Mouse (Mus musculus) cerebellum, adult 9-10 months (tissue): Measurements from ENCODE around the gene Inpp4a.

Experiments
- DNase-seq: peaks from one replicate; pipeline ENCODE4 v3.0.0; 2022

Inpp4a gene

DNA sequence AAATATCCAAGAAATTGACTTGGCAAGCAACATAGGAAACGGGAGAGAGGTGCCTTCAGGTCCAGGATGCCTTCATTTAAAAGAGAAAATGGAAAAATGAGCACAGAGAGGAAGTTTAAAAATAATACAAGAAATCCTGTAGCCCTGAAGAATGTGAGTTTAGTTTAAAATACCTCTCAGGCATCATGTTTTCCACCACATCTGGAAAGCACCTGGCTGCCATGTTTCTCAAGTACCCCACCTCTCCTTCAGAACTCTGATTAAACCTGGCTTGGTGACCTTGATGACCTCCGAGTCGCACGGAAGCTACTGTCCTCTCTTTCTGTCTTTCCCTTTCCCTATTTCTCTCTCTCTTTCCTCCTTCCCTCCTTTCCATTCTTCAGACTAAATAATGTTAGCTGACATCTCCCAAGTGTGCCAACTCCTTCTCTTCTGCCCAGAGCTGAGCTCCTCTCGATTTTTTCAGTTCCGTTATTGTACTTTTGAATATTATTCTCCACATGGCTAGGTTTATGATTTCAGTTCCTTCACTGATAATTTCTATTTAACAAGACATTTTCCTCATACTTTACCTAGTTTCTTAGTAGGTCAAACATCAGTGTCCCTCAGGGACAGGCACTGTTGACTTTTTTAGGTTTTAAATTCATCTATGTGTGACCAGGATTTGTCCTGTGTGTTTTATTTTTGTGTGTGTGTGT lies 59.9 kb downstream of the Inpp4a start:
- DNase-seq = no peak

DNA sequence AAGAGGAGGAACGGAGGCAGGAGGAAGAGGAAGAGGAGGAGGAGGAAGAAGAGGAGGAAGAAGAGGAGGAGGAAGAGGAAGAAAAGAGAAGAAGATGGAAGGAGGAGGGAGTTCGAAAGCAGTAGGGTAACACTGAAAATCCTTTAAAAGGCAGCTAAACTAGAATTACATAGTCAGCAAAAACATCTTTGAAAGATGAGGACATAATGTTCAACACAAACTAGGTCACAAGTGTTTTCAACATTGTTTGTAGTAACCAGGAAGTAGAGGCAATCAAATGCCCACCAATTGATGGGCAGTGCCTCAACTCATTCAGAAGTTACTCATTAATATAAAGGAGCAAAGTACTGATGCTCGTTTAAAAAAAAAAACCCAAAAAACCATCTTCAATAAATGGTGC lies 61.1 kb downstream of the Inpp4a start:
- DNase-seq = no peak

DNA sequence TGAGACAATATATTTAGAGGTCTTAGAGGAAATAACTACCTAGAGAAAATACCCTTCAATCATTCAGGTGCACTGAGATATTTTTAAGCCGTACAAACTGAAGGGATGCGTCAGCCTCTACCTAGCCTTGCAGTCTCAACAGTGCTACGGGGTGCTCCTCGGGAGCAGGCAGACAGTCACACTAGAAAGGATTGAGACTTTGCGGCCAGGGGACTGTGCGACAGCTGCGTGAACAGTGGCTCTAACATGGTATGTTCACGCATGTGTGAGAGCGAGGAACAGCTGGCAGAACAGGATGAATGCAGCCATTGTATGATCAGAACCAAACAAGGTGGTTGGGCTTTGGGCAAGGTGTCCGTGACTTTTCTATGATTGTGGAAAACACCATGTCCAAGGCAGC lies 63.1 kb downstream of the Inpp4a start:
- DNase-seq = no peak

DNA sequence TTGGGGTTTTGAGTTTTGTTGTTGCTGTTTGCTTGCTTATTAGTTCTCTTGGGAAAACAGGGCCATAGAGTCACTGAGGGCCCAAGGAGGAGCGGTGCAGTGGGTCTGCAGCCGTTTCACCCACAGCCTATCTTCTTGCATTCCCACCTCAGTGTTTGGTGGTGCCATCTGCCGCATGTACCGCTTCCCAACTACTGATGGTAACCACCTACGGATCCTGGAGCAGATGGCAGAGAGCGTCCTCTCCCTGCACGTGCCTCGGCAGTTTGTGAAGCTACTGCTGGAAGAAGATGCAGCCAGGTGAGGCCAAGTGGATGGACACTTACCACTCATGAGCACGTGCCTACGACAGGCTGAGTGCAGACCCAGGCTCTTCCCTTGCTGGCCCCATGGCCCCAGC lies 68.5 kb downstream of the Inpp4a start:
- peak; percentile 76 for DNase-seq

DNA sequence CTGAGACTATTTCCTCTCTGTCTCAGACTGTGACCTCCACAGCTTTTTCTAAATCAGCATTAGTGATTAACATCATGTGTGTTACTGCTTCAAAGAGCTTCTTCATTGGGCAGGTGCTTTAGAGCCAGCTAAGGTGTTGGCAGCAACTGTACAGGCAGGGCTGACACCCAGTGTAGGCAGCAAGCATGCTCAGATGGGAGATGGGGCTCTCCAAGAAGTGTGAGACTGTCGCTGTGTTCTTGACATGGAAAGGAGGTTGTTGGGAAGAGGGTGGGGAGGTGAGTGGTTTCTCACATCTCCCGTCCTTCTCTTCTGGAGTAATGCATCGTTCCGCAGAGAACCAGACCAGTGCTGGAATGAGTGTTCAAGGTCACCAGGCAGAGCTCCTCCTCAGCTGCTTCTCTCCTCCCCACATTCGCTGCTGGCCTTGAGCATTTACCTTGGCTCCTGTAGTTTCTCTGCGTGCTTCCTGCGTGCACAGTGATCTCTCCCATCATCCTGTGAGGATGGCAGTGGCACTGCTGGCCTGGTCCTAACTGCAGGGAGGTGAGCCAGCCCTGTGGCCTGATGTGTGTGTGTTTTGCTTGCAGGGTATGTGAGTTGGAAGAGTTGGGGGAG lies 69.2 kb downstream of the Inpp4a start:
- no peak for DNase-seq

DNA sequence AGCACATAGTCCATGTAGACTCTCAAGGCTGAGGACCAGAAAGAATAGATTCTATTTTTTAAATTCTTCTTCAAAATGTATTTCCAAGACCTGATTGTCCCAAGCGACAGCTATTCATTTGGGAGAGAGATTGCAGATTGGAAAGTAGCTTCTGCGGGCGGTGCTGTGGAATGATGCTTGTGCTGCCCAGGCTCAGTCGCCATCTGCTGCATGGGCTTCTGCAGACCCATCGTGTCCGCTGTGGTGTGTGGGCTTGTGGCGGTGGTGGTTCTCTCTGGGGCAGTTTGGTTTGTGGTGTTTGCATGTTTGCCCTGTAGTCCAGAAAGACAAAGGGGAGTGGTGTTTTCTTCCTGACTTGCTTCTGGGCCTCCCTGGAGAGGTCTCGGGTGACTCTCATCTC lies 76.5 kb downstream of the Inpp4a start:
- no peak for DNase-seq

DNA sequence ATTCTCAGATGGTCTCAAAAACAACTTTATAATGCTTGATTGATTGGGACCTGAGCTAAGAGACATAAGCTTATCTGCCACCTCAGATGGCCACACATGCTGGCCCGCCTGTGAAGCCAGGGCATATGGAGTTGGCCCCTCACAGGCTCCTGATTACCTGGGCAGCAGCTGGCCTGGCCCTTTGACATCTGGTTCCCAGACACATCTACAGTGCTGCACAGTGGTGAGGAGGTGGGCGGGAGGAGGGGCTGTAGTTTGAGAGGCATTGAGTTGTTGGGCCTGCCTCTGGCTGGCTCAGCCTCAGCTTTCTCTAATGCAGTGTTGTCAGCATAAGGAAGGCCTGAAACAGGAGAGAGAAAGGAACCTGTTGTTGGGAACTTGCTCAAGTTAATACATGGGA lies 77.1 kb downstream of the Inpp4a start:
- DNase-seq = no peak

DNA sequence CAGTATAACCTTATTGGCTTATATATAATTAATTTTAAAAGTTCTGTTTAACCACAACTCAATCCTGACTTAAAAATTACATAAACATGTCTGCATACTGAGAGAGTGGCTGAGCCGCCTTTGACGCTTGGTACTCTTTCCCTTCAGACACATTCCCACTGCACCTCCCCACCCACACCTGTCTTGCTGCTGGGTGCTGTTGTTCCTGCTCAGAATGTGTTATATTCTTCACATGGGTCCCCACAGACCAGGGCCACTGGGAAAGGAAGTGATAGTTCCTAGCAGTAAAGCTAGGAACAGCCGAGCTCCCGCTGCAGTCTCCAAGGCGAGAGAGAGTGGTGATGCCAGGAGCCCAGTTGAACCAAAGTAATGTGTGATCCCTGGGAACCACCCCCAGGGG lies 78.4 kb downstream of the Inpp4a start:
- no peak for DNase-seq

DNA sequence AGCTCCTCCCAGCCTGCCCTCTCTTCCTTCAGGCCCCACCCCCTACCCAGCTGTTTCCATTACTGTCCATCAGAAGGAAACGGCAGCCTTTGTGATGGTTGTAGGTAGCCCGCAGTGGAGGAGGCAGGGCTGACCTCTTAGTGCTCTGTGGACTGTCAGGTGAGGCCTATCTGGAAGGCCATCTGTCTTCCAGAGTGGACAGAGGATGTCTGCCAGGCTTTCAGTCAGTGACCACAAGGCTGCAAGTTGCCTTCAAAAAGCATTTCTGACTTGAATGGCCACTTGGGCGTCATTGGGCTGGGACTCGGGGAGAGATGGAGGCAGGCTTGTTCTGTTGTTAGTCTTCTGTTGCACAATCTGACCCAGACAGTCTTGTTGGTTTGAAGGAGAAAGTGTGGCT lies 79.9 kb downstream of the Inpp4a start:
- DNase-seq = peak; percentile 67

DNA sequence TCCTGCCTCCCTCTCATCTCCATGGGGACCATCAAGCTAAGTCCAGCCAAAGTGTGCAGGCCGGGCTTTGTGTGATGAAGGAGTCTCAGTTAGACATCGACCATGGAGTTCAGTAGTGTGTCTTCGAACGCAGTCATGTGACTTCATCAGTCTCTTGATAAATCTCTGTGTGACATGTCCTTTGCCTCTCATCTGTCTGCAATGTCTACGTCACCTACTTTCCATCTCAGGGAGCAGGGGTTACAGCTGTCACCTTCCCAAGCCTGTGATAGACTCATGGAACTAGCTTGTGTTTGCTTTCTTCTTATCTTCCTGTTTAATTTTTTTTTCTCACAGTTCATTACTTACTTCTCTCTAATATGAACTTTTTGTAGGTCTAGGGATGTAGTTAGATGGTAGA lies 81.2 kb downstream of the Inpp4a start:
- DNase-seq = no peak

DNA sequence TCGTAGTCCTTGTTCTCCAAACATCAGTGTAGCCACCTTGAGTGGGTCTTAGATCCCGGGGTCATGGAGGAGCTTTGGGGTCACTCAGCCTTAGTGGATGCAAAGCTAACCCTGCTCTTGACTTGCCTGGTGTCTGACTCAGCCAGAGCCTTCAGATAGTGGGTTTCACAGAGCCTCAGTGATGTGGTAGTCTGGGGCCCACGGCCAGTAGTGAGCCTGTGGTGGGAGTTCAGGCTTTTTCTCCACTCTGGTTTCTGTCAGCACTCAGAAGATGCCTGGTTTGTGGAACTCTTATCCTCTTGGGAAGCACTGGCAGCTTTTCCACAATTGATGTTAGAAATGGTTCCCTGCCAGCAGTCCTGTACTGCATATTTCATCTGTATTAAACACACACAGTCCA lies 84.6 kb downstream of the Inpp4a start:
- no peak for DNase-seq

DNA sequence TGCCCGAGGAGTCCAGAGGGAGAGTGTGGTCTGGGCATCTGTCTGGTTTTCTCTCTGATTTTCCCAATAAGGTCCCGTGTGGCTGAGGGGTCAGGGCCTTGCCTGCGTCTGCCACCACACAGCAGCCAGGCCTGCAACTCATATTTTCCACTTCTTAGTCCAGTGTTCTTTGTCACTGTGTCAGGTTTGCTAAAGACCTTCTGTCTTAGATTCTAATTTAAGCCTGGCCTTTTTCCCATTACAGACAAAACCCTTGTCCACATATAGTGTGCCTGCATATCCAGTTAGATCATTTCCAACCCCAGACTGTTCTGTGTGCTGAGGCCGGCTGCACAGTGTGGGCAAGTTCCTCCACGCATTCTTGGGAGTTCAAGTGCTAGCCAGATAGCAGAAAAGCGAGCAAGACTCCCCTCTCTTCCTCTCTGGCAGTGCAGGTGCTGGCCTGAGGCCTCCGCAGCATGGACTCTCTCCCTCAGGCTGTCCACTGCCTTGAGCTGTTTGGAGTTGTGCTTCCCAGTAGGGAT lies 86.8 kb downstream of the Inpp4a start:
- peak; percentile 73 for DNase-seq

DNA sequence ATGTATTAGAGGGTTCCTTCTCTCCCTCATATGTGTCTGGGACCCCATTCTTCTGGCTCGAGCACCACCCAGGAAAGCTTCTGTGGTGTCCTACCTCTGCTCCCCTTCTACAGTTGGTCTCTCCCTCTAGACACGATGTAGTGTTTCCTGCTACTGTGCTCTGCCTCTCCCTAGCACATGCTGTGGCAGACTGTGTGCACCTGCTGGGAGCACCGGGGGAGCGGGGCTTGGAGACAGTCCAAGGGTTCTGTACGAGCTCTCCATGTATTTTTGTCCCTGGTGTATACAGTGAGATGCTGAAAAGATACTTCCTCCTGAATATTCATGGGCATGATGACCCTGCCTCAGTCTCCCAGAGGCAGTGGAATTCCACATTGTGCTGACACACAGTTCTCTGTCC lies 93.5 kb downstream of the Inpp4a start:
- no peak for DNase-seq

DNA sequence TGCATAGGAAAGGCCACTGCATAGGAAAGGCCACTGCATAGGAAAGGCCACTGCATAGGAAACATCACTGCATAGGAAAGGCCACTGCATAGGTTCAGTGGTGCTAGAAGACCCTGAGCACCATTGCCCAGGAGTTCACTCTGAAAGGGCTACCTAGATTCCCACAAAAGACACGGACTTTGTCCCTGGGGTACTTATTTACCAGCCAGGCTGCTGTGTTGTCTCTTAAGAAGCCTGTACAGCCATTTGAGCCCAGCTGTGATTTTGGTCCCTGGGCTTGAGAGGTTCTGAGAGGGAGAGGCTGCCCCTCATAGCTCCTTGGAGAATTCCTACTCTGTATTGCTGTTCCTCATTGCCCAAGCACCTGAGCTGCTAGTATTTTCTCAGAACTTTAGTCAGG lies 96.8 kb downstream of the Inpp4a start:
- DNase-seq = no peak

DNA sequence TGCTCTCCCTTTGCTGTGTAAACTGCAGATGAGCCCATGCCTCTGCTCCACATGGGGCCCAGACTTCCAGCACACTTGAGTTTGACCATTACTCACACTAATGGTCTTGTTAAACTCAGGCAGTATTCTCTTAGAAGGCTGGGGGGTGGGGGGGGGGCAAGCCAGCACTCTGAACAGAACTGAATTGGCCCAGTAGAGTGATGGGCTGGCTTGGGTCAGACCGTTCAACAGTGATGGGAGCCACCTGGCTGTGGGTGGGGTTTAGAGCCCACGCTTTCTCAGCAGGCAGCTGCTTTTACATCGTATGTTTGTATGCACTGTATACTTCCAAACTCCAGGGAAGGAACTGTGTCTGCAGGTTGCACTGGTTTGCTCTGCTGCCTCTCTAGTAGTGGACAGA lies 99.3 kb downstream of the Inpp4a start:
- DNase-seq = no peak

DNA sequence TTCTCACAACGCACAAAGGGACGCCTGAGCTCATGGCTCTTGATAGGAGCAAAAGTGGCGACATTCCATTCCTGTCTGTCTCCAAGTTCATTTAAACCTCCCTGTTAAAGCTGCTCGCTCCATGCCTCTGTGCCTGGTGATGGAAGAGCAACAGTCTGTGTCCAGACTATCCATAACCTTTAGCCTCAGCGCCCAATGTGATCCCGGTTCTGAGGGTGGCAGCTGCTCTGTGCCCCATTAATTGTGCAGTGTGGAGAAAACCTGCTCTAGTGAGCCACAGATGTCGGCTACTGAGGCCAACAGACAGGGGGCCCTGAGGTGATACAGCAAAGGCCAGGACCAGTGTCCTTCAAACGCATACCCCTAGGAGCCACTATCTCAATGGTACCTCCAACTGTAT lies 100.1 kb downstream of the Inpp4a start:
- no peak for DNase-seq

DNA sequence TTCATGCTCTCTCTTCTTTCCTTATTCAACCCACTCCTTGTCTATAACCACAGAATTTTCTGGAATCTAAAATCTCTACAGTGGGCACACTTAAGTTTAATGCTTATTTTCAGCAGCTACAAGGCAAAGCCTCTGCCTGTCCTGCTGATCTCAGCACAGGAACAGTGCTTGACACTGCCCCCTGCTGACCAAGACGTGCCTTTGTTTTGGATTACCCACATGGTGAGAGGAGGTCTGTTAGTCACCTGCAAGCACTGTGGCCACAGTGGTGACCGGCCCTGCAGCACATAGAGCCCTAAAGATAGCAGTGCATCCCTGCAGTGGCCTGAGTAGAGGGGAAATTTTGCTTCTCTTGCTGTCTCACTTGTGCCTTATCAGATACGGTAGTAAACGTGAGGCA lies 102.0 kb downstream of the Inpp4a start:
- DNase-seq = peak; percentile 84

DNA sequence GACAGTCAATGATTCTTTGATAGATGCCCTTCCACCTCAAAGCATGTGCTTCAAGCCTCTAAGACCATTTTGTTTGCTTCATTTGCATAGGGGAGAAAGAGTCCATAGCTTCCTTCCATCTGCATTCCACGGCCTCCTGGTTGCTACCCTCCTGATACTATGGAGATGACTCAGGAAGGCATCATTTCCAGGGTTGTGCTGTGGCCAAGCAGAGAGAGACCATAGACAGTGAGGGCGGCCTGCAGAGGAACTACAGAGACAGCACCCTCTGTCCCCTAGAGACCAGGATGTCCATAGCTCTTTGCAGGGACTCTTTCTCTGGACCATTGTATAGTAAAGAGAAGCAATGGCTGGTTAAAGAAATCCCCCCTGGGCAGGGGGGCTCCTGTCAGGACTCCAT lies 105.5 kb downstream of the Inpp4a start:
- no peak for DNase-seq

DNA sequence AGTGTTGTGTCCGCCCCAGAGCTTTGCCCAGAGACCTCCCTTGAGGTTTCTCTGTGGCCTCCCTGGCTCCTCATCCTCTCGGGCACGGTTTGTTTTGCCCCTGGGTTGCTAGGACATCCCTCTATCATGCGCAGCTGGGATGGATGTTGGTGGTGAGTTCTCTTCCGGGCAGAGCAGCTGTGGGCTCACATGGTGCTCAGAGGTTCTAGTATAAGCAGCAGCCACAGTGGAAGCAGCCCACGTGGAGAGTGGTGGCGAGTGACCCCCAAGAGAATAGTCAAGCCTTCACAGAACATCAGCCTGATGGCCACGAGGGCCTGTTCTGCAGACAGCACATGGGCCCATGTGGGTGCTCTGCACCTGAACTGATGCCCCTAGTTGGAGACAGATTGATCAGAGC lies 107.6 kb downstream of the Inpp4a start:
- DNase-seq = no peak

DNA sequence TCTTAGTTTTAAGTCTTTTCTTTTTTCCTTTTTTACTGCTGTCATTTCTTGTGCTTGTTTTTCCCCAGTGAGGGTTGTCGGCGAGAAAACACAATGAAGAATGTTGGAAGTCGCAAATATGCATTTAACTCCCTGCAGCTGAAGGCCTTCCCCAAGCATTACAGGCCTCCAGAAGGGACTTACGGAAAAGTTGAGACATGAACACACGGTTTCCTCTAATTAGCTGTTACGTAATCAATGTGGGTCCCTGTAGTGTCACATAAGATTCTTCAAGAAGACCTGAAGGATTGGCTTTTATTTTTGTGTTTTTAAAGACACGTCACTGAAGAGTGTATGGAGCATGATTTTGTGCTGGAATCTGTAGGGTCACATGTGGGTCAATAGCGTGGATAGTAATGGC lies 108.4 kb downstream of the Inpp4a start:
- DNase-seq = no peak

DNA sequence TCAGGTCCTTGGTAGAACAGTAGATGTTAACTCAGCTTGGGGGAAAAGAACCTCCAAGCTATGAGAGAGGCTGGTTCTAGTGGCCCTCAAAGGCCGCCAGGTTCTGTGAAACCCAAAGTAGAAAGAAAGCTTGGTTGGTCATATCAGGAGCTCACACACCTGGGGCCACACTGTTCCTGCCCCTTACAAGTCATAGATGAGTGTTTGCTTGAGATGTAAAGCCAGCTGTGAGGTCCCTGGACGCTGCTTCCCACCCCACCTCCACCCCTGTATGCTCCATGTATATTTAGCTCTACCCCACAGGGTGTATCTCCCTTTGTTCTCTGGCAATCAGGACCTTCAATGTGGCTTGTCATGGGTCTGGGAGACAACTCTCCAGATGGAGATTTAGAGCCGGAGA lies 109.0 kb downstream of the Inpp4a start:
- no peak for DNase-seq

DNA sequence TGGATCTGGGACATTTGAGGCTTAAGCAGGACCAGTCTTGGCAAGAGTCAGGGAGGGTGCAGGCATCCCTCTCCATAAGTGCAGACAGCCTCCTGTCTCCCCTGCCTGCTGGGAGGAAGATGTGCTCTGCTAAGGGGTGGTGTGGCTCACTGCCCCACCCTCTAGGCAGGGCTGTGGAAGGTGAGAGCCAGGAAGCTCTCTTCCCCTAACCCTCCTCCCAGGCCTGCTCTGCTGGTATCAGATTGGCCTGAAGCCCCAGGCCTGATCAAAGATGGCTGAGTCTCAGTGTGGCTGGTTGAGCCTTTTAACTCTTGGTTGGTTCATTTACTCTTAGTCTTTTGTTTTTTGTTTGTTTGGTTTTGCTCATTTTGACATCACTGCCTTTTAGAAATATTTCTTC lies 110.0 kb downstream of the Inpp4a start:
- no peak for DNase-seq

DNA sequence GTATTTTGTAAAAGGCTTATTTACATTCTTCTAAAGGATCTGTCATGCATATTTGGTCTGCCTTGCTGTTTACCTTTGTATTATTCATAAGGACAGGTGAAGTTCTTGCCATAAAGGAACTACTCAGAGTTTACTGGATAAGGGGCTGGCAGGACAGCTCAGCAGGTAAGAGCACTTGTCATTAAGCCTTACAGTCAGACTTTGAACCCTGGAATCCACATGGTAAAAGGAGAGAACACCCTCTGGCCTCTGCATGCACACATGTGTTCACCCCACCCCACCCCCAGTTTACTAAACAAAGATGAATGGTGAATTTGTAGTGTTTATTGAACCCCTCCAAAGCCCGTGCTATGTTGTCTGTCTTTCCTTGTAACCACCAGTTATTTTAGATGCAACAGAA lies 115.7 kb downstream of the Inpp4a start:
- no peak for DNase-seq

DNA sequence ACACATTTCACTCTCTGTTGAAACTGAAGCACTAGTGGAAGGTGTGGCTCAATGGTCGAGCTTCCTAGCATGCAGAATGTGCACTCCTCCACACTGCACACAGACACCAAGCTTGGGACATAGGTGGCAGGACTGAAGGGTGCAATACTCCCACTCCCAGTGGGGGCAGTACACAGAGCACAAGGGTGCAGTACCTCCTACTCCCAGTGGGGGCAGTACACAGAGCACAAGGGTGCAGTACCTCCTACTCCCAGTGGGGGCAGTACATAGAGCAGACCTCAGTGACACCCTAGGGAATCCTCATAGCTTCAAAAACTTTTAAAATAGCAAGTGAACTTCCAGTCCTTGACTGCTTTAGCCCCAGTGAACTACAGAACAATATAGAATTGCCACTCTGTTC lies 119.8 kb downstream of the Inpp4a start:
- DNase-seq = peak; percentile 51
